Mouse (Mus musculus) Patski (cell line): ENCODE results near the gene Olfr92. TPM values are rescaled to one million over a fixed set of nuclear protein-coding genes. Genes with fewer than 3 reads are reported as not detected.

ENCODE experiments used
- ATAC-seq: fragments of 100-300 bp; one replicate; pipeline ENCODE4 v1.8.0; 2021
- CTCF ChIA-PET: fragments of 350-600 bp; sonication (Branson Sonifier 250); formaldehyde crosslinking; loops from one replicate; lab custom pipeline; 2022; ENCODE audit warnings: inconsistent platforms; lab: Charles Lee
- POLR2A ChIA-PET: fragments of 350-600 bp; sonication (Branson Sonifier 250); formaldehyde crosslinking; loops from one replicate; lab custom pipeline; 2022; ENCODE audit warnings: antibody characterized with exemption, inconsistent platforms; lab: Charles Lee
- DNase-seq: peaks from one replicate; pipeline ENCODE4 v3.0.0-alpha.2; 2011; ENCODE audit warnings: low read depth, low spot score
- H3K27me3 ChIP-seq: fragments of 371-371 bp; one replicate; pipeline ENCODE4 v1.5.1; 2021
- CTCF ChIP-seq: fragments of 100-300 bp; IDR thresholded peaks from one replicate; pipeline ENCODE4 v1.5.1; 2021
- in situ Hi-C: fragments of 300-500 bp; cut with MboI; formaldehyde crosslinking; loops from 3 replicates; pipeline ENCODE4 v1.11.1; 2018; ENCODE audit warnings: low pct_unique_long_range_greater_than_20kb, mixed read lengths
- polyA plus RNA-seq: library from polyadenylated mRNA; unstranded; gene quantifications from one replicate; pipeline ENCODE4 v1.2.3, GENCODE M21; 2021

Gene Olfr92
- polyA plus RNA-seq, 1 experiment from 2014 or later: not detected

DNA sequence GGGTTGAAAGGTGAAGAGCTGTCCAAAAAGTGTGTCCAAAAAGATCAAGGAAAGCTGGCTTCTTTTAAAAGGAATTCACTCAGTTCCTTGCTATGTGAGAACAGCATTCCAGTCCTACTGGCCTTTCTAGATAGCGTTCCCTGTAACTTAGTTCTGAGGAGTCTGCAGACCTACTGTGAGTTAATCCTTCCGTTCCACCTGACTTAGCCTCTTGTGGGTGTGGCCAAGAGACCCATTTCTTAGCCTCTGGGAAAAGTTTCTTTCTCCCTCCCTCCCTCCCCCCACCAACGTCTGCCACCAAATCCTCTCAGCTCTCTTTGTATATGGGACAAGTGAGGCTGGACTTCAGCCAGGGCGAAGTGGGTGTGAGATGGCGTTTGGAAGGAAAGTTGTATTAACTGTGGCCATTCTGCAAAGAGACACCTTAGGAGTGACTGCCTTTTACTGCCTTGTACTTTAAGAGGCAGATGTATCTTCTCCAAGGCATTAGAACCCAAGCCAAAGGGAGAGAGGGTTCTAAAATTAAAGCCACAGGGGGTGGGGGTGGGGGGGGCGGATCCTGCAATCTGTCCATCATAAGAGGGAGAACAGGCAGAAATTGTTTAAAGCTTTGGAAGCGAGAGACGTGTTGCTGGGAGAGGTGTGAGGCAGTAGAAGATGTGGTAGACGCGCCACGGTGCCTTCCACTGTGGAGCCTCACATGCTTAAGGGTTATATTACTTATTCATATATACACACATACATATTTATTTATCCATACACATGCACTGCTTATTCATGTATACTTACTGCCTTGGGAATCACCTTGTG lies 56.0 kb downstream of the Olfr92 start:
- POLR2A ChIA-PET: interaction anchor here (0.6 to 2.1 kb wide), 3 partner anchors 11 to 17 kb away, joined by 3 to 6 read pairs (median 5); no protein-coding TSS in a partner anchor
- no peak for TF ChIP-seq CTCF

GRCm38 (mm10) chr17:37063063-37063462 lies 56.8 kb downstream of the Olfr92 start:
- in situ Hi-C loops: loop anchor here (25.0 kb wide), 1 partner anchor 801 kb away; the partner anchor contains the start of genes Rpp21 and Trim39
- ATAC-seq (no peak), DNase-seq (no peak)
- H3K27me3 ChIP-seq: no peaks in the 10 kb centered on the region
- TF ChIP-seq CTCF: no peak
- ChIA-PET CTCF (interaction anchor here (2.4 kb wide), 1 partner anchor 21 kb away, joined by 9 read pairs; no protein-coding TSS in a partner anchor), POLR2A (interaction anchor here (2.1 kb wide), 1 partner anchor 10 kb away, joined by 5 read pairs; no protein-coding TSS in a partner anchor)

More for the DNA sequence above, 56.0 kb downstream of the Olfr92 start:
- ATAC-seq: no peak
- CTCF ChIA-PET: interaction anchor here (2.2 kb wide), 1 partner anchor 16 kb away, joined by 5 read pairs; no protein-coding TSS in a partner anchor
- in situ Hi-C loops: loop anchor here (25.0 kb wide), 1 partner anchor 802 kb away; the partner anchor contains the start of genes Rpp21 and Trim39
- no peak for DNase-seq
- H3K27me3 ChIP-seq: no peaks in the 10 kb centered on the region

DNA sequence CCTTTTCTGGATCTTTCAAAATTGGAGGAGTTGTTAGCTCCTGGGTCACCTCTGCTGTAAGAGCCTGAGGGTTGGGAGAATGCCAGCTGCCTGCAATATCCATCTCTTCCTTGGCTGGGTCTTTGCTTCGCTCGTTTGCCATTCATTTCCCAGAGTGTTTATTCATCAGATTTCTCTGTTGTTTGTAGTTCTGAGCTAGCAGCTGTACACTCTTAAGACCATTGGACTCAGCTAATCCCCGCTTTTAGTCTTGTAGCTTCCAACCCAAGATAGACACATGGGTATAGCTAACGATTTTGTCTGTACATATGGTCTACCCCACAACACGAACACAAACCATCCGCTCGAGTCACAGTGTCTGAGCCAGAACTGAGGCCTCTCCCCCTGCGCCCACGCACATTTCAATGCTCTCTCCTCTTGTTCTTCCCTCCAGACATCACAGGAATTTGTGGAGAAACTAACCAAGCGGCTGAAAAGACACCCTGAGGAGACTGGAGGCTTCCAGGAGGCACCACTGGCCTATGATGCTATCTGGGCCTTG lies 57.7 kb downstream of the Olfr92 start:
- CTCF ChIA-PET: interaction anchor here (0.9 to 2.4 kb wide), 5 partner anchors 8 to 142 kb away, joined by 3 to 9 read pairs (median 3); no protein-coding TSS in a partner anchor
- H3K27me3 ChIP-seq: no peaks in the 10 kb centered on the region
- TF ChIP-seq CTCF: no peak
- in situ Hi-C loops: loop anchor here (25.0 kb wide), 1 partner anchor 800 kb away; the partner anchor contains the start of genes Rpp21 and Trim39
- DNase-seq: no peak
- ATAC-seq: no peak
- POLR2A ChIA-PET: interaction anchor here (1.1 to 2.1 kb wide), 2 partner anchors 9 to 17 kb away, joined by 4 to 5 read pairs; partner anchors contain the start of gene Gabbr1

- POLR2A ChIA-PET: interaction anchor here (1.1 to 2.1 kb wide), 2 partner anchors 8 to 16 kb away, joined by 4 to 5 read pairs; partner anchors contain the start of gene Gabbr1
- TF ChIP-seq CTCF: no peak
Measured at GRCm38 (mm10) chr17:37061435-37061834, 58.5 kb downstream of the Olfr92 start.

More at GRCm38 (mm10) chr17:37061435-37061834, 58.5 kb downstream of the Olfr92 start:
- DNase-seq: no peak
- no peaks in the 10 kb centered on the region for H3K27me3 ChIP-seq
- in situ Hi-C loops: loop anchor here (25.0 kb wide), 1 partner anchor 799 kb away; the partner anchor contains the start of genes Rpp21 and Trim39
- ATAC-seq: peak; percentile 71
- CTCF ChIA-PET: interaction anchor here (0.9 to 2.4 kb wide), 5 partner anchors 8 to 169 kb away, joined by 3 to 9 read pairs (median 3); no protein-coding TSS in a partner anchor

Other genes starting within 250 kb of the Olfr92 start
- not detected for gene Trim40, start 230.0 kb downstream of the Olfr92 start, polyA plus RNA-seq
- not detected for gene Trim31, start 222.0 kb downstream of the Olfr92 start, polyA plus RNA-seq
- gene Rnf39, start 177.2 kb downstream of the Olfr92 start, polyA plus RNA-seq: 0.45 TPM
- 56.1 TPM for gene Ppp1r11, start 168.3 kb downstream of the Olfr92 start, polyA plus RNA-seq
- 42.1 TPM for gene Znrd1, start 161.5 kb downstream of the Olfr92 start, polyA plus RNA-seq
- 10.3 TPM for gene Znrd1as, start 161.5 kb downstream of the Olfr92 start, polyA plus RNA-seq
- gene 2410137M14Rik, start 138.9 kb downstream of the Olfr92 start, polyA plus RNA-seq: not detected
- gene H2-M5, start 130.6 kb downstream of the Olfr92 start, polyA plus RNA-seq: 0.28 TPM
- gene Zfp57, start 118.9 kb downstream of the Olfr92 start, polyA plus RNA-seq: 36.3 TPM
- 0.10 TPM for gene Mog, start 96.7 kb downstream of the Olfr92 start, polyA plus RNA-seq
- gene Gabbr1, start 74.1 kb downstream of the Olfr92 start, polyA plus RNA-seq: 44.4 TPM
- gene Olfr90, start 31.6 kb downstream of the Olfr92 start, polyA plus RNA-seq: not detected
- not detected for gene Olfr91, start 21.8 kb downstream of the Olfr92 start, polyA plus RNA-seq
- gene Olfr93, start 41.4 kb upstream of the Olfr92 start, polyA plus RNA-seq: not detected
- 0.06 TPM for gene Ubd, start 73.8 kb upstream of the Olfr92 start, polyA plus RNA-seq
- not detected for gene Olfr94, start 80.9 kb upstream of the Olfr92 start, polyA plus RNA-seq
- gene Olfr95, start 93.0 kb upstream of the Olfr92 start, polyA plus RNA-seq: not detected
- gene Olfr96, start 100.1 kb upstream of the Olfr92 start, polyA plus RNA-seq: not detected
- gene Olfr97, start 117.2 kb upstream of the Olfr92 start, polyA plus RNA-seq: not detected
- not detected for gene Olfr98, start 143.7 kb upstream of the Olfr92 start, polyA plus RNA-seq
- gene H2-M3, start 150.1 kb upstream of the Olfr92 start, polyA plus RNA-seq: 6.0 TPM
- gene Olfr99, start 163.4 kb upstream of the Olfr92 start, polyA plus RNA-seq: 0.05 TPM
- not detected for gene Olfr101, start 184.2 kb upstream of the Olfr92 start, polyA plus RNA-seq
- not detected for gene Olfr102, start 197.0 kb upstream of the Olfr92 start, polyA plus RNA-seq
- gene Olfr103, start 219.6 kb upstream of the Olfr92 start, polyA plus RNA-seq: not detected
- not detected for gene Olfr104-ps, start 239.5 kb upstream of the Olfr92 start, polyA plus RNA-seq